Mouse (Mus musculus): ENCODE results near the gene Ptger3.

- TF ChIP-seq CTCF (IDR thresholded peaks at IDR 0.05; ENCODE audit: borderline replicate concordance, control insufficient read depth, extremely low read depth, insufficient read depth, low read length, poor library complexity) (no peak), POLR2A (IDR thresholded peaks at IDR 0.05; ENCODE audit: control insufficient read depth, extremely low read depth, insufficient read depth, low read length, poor library complexity) (no peak)
Observed at GRCm38 (mm10) chr3:157686105-157686504, 119.4 kb downstream of the Ptger3 start.
